Mouse (Mus musculus) urinary bladder, postnatal 14 days (tissue): ENCODE results near the gene Maged2.
"Not testable (repeated sequence)": the region's sequence is repeated elsewhere in the genome, so short reads cannot be mapped to it uniquely, and the experiment has no call there.

Experiments used
- DNase-seq: peaks from one replicate; pipeline ENCODE4 v3.0.0; 2021; ENCODE audit warnings: low spot score

Maged2 gene

GRCm38 (mm10) chrX:150814139-150814469 lies at the start of gene Maged2:
Gene Maged2, minus strand, starts transcription at chrX:150814345.
- DNase-seq = no peak

GRCm38 (mm10) chrX:150848230-150848629 lies 34.1 kb upstream of the Maged2 start:
- DNase-seq = no peak

- DNase-seq = not testable (repeated sequence)
Observed at GRCm38 (mm10) chrX:150845480-150846205, 31.5 kb upstream of the Maged2 start.

- DNase-seq = not testable (repeated sequence)
Observed at GRCm38 (mm10) chrX:150843257-150843656, 29.1 kb upstream of the Maged2 start.

- DNase-seq = no peak
Observed at GRCm38 (mm10) chrX:150830297-150830696, 16.2 kb upstream of the Maged2 start.

- DNase-seq = no peak
Observed at GRCm38 (mm10) chrX:150817278-150817677, 3.1 kb upstream of the Maged2 start.

- DNase-seq = no peak
Observed at GRCm38 (mm10) chrX:150815601-150816000, 1.5 kb upstream of the Maged2 start.

GRCm38 (mm10) chrX:150813464-150814138 lies 544 bp downstream of the Maged2 start:
- peak; percentile 12 for DNase-seq

GRCm38 (mm10) chrX:150812787-150813298 lies 1.3 kb downstream of the Maged2 start:
- DNase-seq = peak; percentile 90

- not testable (repeated sequence) for DNase-seq
Observed at GRCm38 (mm10) chrX:150800987-150801386, 13.2 kb downstream of the Maged2 start.

GRCm38 (mm10) chrX:150798493-150799177 lies 15.5 kb downstream of the Maged2 start:
- DNase-seq = not testable (repeated sequence)
